In the genomic region with DNA sequence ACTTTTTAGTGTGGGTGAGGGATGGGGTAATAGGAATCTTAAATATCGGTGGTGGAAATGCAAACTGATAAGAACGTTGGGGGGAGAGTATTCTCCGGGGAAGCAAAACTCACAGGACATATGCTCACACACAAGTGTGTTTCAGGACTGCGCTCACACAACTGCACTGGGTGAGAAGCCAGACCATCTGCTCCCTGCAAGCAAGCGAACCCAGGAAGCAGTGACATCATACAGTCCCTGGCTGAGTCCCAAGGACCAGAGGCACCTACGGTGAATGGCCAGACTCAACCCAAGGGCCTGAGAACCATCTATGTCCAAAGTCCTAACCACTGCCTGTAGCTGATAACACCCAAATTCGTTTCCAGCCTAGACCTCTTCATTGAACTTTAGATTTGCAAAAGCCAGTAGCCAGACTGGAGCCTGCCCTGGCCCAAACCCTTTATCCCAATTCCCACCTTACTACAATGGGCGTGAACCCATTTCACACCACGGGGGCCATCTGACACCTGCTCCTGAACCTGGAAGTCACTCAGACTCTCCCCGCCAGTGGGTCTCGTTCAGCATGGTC, we compare ENCODE assay signal across 13 mouse cellular contexts. TPM values are rescaled to one million over a fixed set of nuclear protein-coding genes. Genes with fewer than 3 reads are reported as not detected.
A peak's percentile ranks its signal among the peaks of the same experiment; 100 is the strongest.
DNase-seq lines count a peak whose midpoint lies in the region; ATAC-seq and TF ChIP-seq lines count a peak whose summit lies in the region.
"Had no signal": no experiment of that assay in that cellular context is flagged by ENCODE, and none has a peak within 500 bp of the region (broad histone marks: within the 10 kb centered on the region; RNA-seq: fewer than 3 reads in every experiment).

No protein-coding gene starts in this region.

- peaks cover 3% of the 10 kb centered on the region; the same call in 1 of the 2 replicates for H3K27me3 ChIP-seq in liver, embryonic 14.5 days (ENCODE audit: control insufficient read depth, insufficient read depth, low read length)
- H3K27me3 ChIP-seq: heart, embryonic 13.5 days; intestine, embryonic 15.5 days had no signal

- H3K9me3 ChIP-seq in liver, embryonic 14.5 days (ENCODE audit: control insufficient read depth, low read length) = no peaks in the 10 kb centered on the region
- H3K9me3 ChIP-seq: heart, embryonic 13.5 days; intestine, embryonic 15.5 days had no signal

- no peak overlapping the region for H3K4me3 ChIP-seq in liver, embryonic 14.5 days (ENCODE audit: insufficient read depth in 1 of 2, low read depth in 2 of 2, low read length in 2 of 2)
- H3K4me3 ChIP-seq: erythroblast, embryonic 14.5 days; heart, embryonic 13.5 days; intestine, embryonic 15.5 days had no signal

- peak; percentile 16; the same call in 1 of the 2 replicates for ATAC-seq in liver, embryonic 14.5 days (ENCODE audit: insufficient read depth)
- no peak for ATAC-seq in monocyte, adult 5-6 weeks (replicated peaks; ENCODE audit: insufficient number of reproducible peaks, low FRiP score, low TSS enrichment, poor library complexity, severe bottlenecking)
- ATAC-seq: intestine, embryonic 15.5 days had no signal

- H3K27ac ChIP-seq in liver, embryonic 14.5 days = no peak overlapping the region
- H3K27ac ChIP-seq: heart, embryonic 13.5 days; intestine, embryonic 15.5 days had no signal

- peak; percentile 26 for DNase-seq in adrenal gland, adult 2 months
- no peak for DNase-seq in adrenal gland, adult 18-20 months (ENCODE audit: low spot score in 2 of 2)
- DNase-seq in MN1 (ENCODE audit: low spot score) = peak; percentile 38
- DNase-seq in frontal cortex, adult 2 months (ENCODE audit: extremely low spot score in 1 of 2, low spot score in 1 of 2) = peak; percentile 32 to 66
- no peak for DNase-seq in liver, embryonic 14.5 days (ENCODE audit: low read depth in 3 of 3, low spot score in 3 of 3)
- DNase-seq in neural tube, embryonic 10.5 days (ENCODE audit: extremely low spot score, low spot score) = no peak
- DNase-seq in embryo, embryonic 10 days (ENCODE audit: low spot score) = no peak

- no peak for TF ChIP-seq EP300 in liver, embryonic 14.5 days (IDR thresholded peaks at IDR 0.05; ENCODE audit: low read depth)

- H3K4me2 ChIP-seq in liver, embryonic 14.5 days (ENCODE audit: low read depth) = no peak overlapping the region
- H3K4me2 ChIP-seq: heart, embryonic 13.5 days; intestine, embryonic 15.5 days had no signal

- 50% methylated on average over 11 of the region's 11 CpGs for WGBS in liver, embryonic 14.5 days (ENCODE audit: insufficient replicate concordance)

- TF ChIP-seq CTCF in liver, embryonic 14.5 days (IDR thresholded peaks at IDR 0.05; ENCODE audit: low read depth) = no peak

- no peaks in the 10 kb centered on the region for H3K36me3 ChIP-seq in liver, embryonic 14.5 days (replicated peaks; ENCODE audit: control insufficient read depth, insufficient read depth, low read depth)
- H3K36me3 ChIP-seq: heart, embryonic 13.5 days; intestine, embryonic 15.5 days had no signal

- H3K4me1 ChIP-seq in liver, embryonic 14.5 days (replicated peaks; ENCODE audit: control insufficient read depth in 2 of 2, insufficient read depth in 2 of 2, low read length in 1 of 2) = peaks cover 29 to 37% of the 10 kb centered on the region in 2 experiments
- H3K4me1 ChIP-seq: intestine, embryonic 15.5 days had no signal

- no peak overlapping the region for H3K9ac ChIP-seq in liver, embryonic 14.5 days (replicated peaks)
- H3K9ac ChIP-seq: heart, embryonic 13.5 days; intestine, embryonic 15.5 days had no signal

RNA-seq across cellular contexts. Expression of a gene that starts 33.4 kb away (rescaled TPM):
- total RNA-seq in adrenal gland, adult 2 months (2021) = not detected
- 0.09 and 0.62 TPM in 2 replicates for polyA plus RNA-seq in adrenal gland, adult 2 months (2012; rRNA removed)
- total RNA-seq in adrenal gland, adult 18-20 months (2021) = not detected
- polyA plus RNA-seq in frontal cortex, adult 2 months (2012; rRNA removed) = not detected in 2 replicates
- not detected in 2 replicates for polyA plus RNA-seq in liver, embryonic 14.5 days (2012; rRNA removed)
- polyA plus RNA-seq in liver, embryonic 14.5 days (2014; fragmentation: Nextera tagmentation; extraction: Ambion mirVana) = not detected in 2 replicates
- not detected in 3 replicates for total RNA-seq in monocyte, adult 5-6 weeks (2017)
- polyA plus RNA-seq: erythroblast, embryonic 14.5 days; intestine, embryonic 15.5 days; limb, embryonic 14.5 days; neural tube, embryonic 11.5 days had no signal

RNA-seq across cellular contexts. Expression of a gene that starts 35.7 kb away (rescaled TPM):
- 1 to 10 TPM; 2.3 to 3.1 TPM for total RNA-seq in adrenal gland, adult 2 months (2021)
- 5.5 and 8.3 TPM in 2 replicates for polyA plus RNA-seq in adrenal gland, adult 2 months (2012; rRNA removed)
- 1 to 10 TPM; 2.9 to 3.7 TPM for total RNA-seq in adrenal gland, adult 18-20 months (2021)
- polyA plus RNA-seq in frontal cortex, adult 2 months (2012; rRNA removed) = 1.5 and 2.3 TPM in 2 replicates
- 0.40 and 0.48 TPM in 2 replicates for polyA plus RNA-seq in liver, embryonic 14.5 days (2012; rRNA removed)
- polyA plus RNA-seq in liver, embryonic 14.5 days (2014; fragmentation: Nextera tagmentation; extraction: Ambion mirVana) = 0.29 and 0.53 TPM in 2 replicates
- total RNA-seq in monocyte, adult 5-6 weeks (2017) = 0.49 TPM in 1 of 3 replicates, not detected in the others
- polyA plus RNA-seq: erythroblast, embryonic 14.5 days had no signal

Comparison
In these comparisons a context has a peak if more than half of its experiments do, and no peak if none do; other contexts are left out.
1. DNase-seq: peak in adrenal gland, adult 2 months (single experiment), MN1 (single experiment) and frontal cortex, adult 2 months (2 of 2); none in adrenal gland, adult 18-20 months (0 of 2), liver, embryonic 14.5 days (0 of 3), neural tube, embryonic 10.5 days (single experiment) and embryo, embryonic 10 days (single experiment).